Mouse (Mus musculus) bone marrow macrophage, adult 2 months (primary cell): ENCODE measurements around the gene Nsrp1. TPM values are rescaled to one million over a fixed set of nuclear protein-coding genes. Genes with fewer than 3 reads are reported as not detected.

ENCODE experiments used
- H3K27ac ChIP-seq: 2 replicates; pipeline ENCODE4 v1.5.1; 2012; ENCODE audit warnings: low read depth, low read length; ENCODE audit not compliant: insufficient read depth
- H3K4me1 ChIP-seq: 2 replicates; pipeline ENCODE4 v1.6.1; 2012; ENCODE audit warnings: low read length; ENCODE audit not compliant: control insufficient read depth, insufficient read depth
- H3K4me3 ChIP-seq: 2 replicates; pipeline ENCODE4 v1.5.1; 2012; ENCODE audit warnings: mild to moderate bottlenecking, low read length, moderate library complexity; ENCODE audit not compliant: insufficient read depth
- CTCF ChIP-seq: IDR thresholded peaks from 2 replicates; pipeline ENCODE4 v1.5.1; 2012; ENCODE audit warnings: low read depth, mild to moderate bottlenecking, low read length, moderate library complexity
- POLR2A ChIP-seq: IDR thresholded peaks from 2 replicates; pipeline ENCODE4 v1.6.1; 2012; ENCODE audit warnings: mild to moderate bottlenecking, low read depth, low read length, borderline replicate concordance
- polyA plus RNA-seq: library from polyadenylated mRNA; stranded (reverse); fragments of >200 nt; gene quantifications from 2 replicates; pipeline ENCODE4 v1.2.4, GENCODE M21; 2012; ENCODE audit not compliant: missing spikeins, insufficient read depth, insufficient read length

Gene Nsrp1
- polyA plus RNA-seq, 1 experiment: 40.5 TPM

- Histone ChIP-seq H3K4me1 (no peaks in the 10 kb centered on the region), H3K4me3 (no peak overlapping the region), H3K27ac (no peak overlapping the region)
- TF ChIP-seq CTCF: no peak
- TF ChIP-seq POLR2A: no peak
These were observed 35.4 kb downstream of the Nsrp1 start for GRCm38 (mm10) chr11:77042816-77043215.

- TF ChIP-seq POLR2A (no peak), CTCF (no peak)
- Histone ChIP-seq H3K27ac (no peak overlapping the region), H3K4me3 (no peak overlapping the region), H3K4me1 (no peaks in the 10 kb centered on the region)
These were observed 36.3 kb downstream of the Nsrp1 start for GRCm38 (mm10) chr11:77041891-77042290.

- peaks cover 16% of the 10 kb centered on the region for H3K4me1 ChIP-seq
- no peak overlapping the region for H3K4me3 ChIP-seq
- no peak for TF ChIP-seq POLR2A
- no peak for TF ChIP-seq CTCF
- H3K27ac ChIP-seq: no peak overlapping the region
These were observed 46.9 kb downstream of the Nsrp1 start for GRCm38 (mm10) chr11:77031151-77031934.

DNA sequence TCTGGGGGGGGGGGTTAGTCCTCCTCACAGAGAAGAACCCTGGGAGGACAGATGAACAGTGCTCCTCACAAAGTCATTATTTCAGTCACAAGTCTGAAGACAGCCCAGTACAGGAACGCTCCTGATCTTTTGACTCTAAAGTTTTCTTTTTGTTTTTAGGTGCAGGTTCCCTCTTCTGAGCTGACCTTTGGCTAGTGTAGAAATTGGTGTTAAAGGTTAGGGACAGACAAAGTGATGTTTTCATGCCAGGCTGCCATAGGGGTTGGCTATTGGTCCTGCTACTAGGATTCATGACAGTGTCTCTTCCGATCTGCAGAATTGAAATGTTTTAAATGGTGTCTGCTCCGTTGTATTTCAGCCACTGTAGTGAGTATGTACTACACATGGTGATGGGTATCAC, 50.1 kb downstream of the Nsrp1 start:
- peaks cover 16% of the 10 kb centered on the region for H3K4me1 ChIP-seq
- no peak overlapping the region for H3K27ac ChIP-seq
- TF ChIP-seq POLR2A: no peak
- TF ChIP-seq CTCF: no peak
- H3K4me3 ChIP-seq: no peak overlapping the region

- no peak overlapping the region for H3K4me3 ChIP-seq
- no peak overlapping the region for H3K27ac ChIP-seq
- H3K4me1 ChIP-seq: peaks cover 15% of the 10 kb centered on the region
- TF ChIP-seq POLR2A: no peak
These were observed 51.7 kb downstream of the Nsrp1 start for GRCm38 (mm10) chr11:77026559-77026958.

DNA sequence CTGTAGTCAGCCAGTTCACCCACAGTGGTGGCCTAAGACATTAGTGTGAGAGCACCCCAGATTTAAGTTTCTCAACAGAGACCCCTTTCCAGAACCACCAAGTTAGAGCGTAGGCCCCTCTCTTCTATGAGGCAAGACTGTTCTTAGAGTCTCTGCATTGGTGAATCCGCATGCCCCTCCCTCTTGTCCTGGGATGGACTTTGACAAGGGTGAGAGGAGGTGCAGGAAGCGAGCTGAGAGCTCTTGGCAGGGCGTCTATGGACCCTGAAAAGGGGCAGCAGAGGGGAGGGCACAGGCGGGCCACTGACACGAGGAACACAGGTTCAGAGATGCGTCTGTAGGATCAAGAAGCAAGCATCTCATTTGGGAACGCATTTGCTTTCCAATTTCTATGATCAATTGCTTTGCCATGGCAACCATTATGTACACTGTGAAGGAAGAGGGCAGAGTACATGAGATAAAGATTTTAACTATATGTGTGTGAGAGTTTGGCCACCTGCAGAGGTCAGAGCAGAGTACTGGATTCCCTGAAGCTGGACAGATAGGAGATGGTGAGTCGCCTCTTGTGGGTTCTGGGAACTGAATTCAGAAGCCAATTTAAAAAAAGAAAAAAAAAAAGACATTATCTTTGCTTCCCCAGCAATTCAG, 56.4 kb downstream of the Nsrp1 start:
- no peak overlapping the region for H3K4me3 ChIP-seq
- H3K27ac ChIP-seq: no peak overlapping the region
- TF ChIP-seq CTCF (no peak), POLR2A (no peak)
- no peaks in the 10 kb centered on the region for H3K4me1 ChIP-seq

- TF ChIP-seq CTCF (no peak), POLR2A (no peak)
- H3K27ac ChIP-seq: no peak overlapping the region
- H3K4me1 ChIP-seq: no peaks in the 10 kb centered on the region
- no peak overlapping the region for H3K4me3 ChIP-seq
These were observed 58.7 kb downstream of the Nsrp1 start for GRCm38 (mm10) chr11:77019539-77019938.

DNA sequence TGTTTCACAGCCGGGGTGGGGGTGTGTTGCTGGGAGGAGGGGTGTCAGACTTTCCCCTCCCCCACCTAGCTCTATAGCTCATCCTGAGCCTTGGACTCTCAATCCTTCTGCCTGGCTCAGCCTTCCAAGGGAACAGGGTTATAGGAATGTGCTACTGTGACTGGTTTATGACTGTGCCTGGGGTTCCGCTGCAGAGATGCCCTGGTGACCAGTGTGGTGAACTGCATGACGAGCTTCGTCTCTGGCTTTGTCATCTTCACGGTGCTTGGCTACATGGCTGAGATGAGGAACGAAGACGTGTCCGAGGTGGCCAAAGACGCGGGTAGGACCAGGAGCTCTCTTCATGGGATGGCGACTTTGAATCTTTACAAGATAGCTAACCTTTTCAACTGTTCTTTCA, 60.2 kb downstream of the Nsrp1 start:
- no peaks in the 10 kb centered on the region for H3K4me1 ChIP-seq
- no peak overlapping the region for H3K4me3 ChIP-seq
- H3K27ac ChIP-seq: no peak overlapping the region
- TF ChIP-seq CTCF (no peak), POLR2A (no peak)

DNA sequence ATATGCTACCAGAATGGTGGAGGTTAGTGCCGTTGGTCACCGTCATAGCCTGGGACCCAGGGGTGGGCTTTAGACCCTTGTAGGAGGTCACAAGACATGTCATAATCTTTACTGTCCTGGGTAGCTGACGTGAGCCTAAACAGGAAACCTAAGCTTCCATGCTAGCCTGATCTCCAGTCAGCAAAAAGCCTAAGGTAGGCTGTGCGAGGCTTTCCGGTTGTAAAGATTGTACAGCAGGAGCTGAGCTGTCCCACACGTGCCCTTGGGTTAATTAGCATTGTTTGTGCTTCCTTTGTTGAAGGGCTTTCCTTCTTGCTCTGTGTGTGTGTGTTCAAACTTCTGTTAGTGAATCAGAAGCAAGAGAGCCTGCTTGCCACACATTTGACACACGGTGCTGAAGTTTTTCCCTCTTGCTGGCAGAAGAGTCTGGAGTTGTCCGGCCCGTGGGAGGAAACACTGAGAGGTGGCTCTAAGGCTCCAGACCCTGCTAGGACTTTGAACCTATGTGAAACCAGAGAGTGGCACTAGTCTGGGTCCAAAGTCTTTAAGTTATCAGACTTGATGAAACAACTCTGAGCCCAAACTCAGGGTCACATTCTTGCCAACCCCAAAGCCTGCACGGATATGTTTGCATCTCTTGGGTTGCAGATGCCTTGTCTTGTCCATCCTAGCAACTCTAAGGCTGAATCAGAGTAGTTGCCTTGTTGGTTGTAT, 67.3 kb downstream of the Nsrp1 start:
- no peaks in the 10 kb centered on the region for H3K4me1 ChIP-seq
- no peak overlapping the region for H3K4me3 ChIP-seq
- TF ChIP-seq CTCF (no peak), POLR2A (no peak)
- no peak overlapping the region for H3K27ac ChIP-seq

DNA sequence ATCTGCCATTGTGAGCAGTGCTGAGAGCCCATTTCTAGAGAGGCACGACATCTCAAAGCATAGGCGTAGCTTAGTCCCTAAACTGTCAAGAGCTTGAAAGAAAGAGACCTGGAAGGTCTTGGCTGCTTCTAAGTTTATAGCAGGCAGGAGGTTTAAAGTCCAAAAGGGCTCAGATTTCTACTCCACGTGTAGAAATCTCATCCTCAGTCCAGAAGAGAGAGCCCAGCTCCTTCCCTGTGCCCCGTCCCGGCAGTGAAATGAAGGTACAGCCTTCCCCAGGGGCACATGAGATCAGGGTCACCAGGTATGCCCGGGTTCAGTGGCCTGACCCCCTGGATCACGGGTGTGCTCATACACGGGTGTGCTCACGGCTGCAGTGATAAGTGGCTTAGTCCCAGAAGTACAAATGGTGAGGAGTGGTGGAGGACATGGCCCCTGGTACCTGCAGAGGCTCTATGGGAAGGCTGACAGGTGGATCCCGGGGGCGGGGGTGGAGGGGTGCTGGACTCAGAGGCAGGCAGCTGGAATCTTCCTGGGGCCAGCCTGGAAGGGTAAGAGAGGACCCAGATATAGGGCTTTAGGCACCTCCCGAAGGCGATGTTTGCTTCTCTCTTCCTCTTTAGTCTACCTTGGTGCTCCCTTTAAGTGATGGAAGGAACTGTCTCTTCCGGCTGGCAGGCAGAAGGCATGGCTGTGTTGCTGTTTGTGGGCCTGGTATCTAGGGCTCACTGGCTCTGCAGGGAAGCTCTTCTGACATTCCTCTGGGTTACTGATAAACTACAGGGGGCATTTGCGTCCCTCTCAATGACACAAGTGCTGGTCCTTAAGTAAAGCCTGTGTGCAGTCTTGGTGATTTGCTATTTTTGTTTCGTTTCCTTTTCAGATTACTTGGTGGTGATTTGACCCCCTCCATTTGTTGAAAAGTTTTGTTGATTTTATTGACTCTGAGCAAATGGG, 68.9 kb downstream of the Nsrp1 start:
- H3K27ac ChIP-seq: no peak overlapping the region
- H3K4me3 ChIP-seq: no peak overlapping the region
- TF ChIP-seq POLR2A (no peak), CTCF (no peak)
- no peaks in the 10 kb centered on the region for H3K4me1 ChIP-seq
